Mouse (Mus musculus): ENCODE results near the gene Med22. TPM values are rescaled to one million over a fixed set of nuclear protein-coding genes. Genes with fewer than 3 reads are reported as not detected.
"Not testable (repeated sequence)": the region's sequence is repeated elsewhere in the genome, so short reads cannot be mapped to it uniquely, and the experiment has no call there.

The Med22 gene
- polyA plus RNA-seq, 1 experiment = 44.1 TPM

DNA sequence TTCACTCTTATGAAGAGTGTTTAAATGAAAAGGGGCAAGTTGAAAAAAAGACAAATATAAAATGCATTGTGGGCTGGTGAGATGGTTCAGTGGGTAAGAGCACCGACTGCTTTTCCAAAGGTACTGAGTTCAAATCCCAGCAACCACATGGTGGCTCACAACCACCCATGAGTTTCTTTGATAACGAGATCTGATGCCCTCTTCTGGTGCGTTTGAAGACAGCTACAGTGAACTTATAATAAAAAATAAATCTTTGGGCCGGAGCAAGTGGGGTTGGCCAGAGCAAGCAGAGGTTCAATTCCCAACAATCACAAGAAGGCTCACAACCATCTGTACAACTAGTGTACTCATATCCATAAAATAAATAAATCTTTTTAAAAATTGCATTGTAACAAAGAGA lies 14.6 kb downstream of the Med22 start:
- TF ChIP-seq CTCF (IDR thresholded peaks at IDR 0.05; ENCODE audit: extremely low read depth, insufficient read depth, low read length) (0 out of 2 replicates have a peak, but pooled peaks have one; percentile 0), POLR2A (IDR thresholded peaks at IDR 0.05; ENCODE audit: extremely low read depth, insufficient read depth, low read length) (no peak)
- no peak overlapping the region for H3K27ac ChIP-seq (ENCODE audit: insufficient read depth, low read length)
- H3K4me3 ChIP-seq (ENCODE audit: insufficient read depth, low read length) = no peak overlapping the region
- H3K4me1 ChIP-seq (ENCODE audit: control insufficient read depth, insufficient read depth, low read length) = no peaks in the 10 kb centered on the region

GRCm38 (mm10) chr2:26886170-26886569 lies 24.3 kb downstream of the Med22 start:
- H3K27ac ChIP-seq (ENCODE audit: insufficient read depth, low read length); H3K4me3 ChIP-seq (ENCODE audit: insufficient read depth, low read length): not testable (repeated sequence)

DNA sequence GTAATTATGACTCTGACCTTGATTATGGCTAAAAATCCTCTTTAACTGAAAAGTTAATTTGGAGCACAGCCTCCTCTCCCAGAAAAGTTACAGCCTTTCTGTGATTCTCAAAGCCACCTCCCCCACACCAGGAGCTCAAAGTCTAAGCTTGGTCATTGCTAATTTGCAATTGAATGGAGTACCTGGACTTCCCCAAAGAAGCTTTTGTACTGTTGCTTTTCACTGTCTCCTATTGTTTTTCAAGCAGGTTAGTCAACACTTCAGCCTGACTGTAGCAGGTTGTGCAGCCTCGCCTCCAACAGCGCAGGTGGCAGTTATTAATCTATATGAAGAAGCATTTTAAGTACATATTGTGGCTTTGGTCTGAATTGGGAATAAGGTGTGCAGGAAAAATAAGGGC lies 24.9 kb downstream of the Med22 start:
- not testable (repeated sequence) for H3K4me1 ChIP-seq (ENCODE audit: control insufficient read depth, insufficient read depth, low read length); H3K27ac ChIP-seq (ENCODE audit: insufficient read depth, low read length); H3K4me3 ChIP-seq (ENCODE audit: insufficient read depth, low read length)

More at GRCm38 (mm10) chr2:26886170-26886569, 24.3 kb downstream of the Med22 start:
- H3K4me1 ChIP-seq (ENCODE audit: control insufficient read depth, insufficient read depth, low read length) = not testable (repeated sequence)

GRCm38 (mm10) chr2:26878571-26878970 lies 31.9 kb downstream of the Med22 start:
- Histone ChIP-seq H3K27ac (ENCODE audit: insufficient read depth, low read length) (no peak overlapping the region), H3K4me3 (ENCODE audit: insufficient read depth, low read length) (no peak overlapping the region), H3K4me1 (ENCODE audit: control insufficient read depth, insufficient read depth, low read length) (no peaks in the 10 kb centered on the region)
- TF ChIP-seq CTCF (IDR thresholded peaks at IDR 0.05; ENCODE audit: extremely low read depth, insufficient read depth, low read length) (no peak), POLR2A (IDR thresholded peaks at IDR 0.05; ENCODE audit: extremely low read depth, insufficient read depth, low read length) (no peak)

- Histone ChIP-seq H3K4me1 (ENCODE audit: control insufficient read depth, insufficient read depth, low read length) (no peaks in the 10 kb centered on the region), H3K27ac (ENCODE audit: insufficient read depth, low read length) (no peak overlapping the region), H3K4me3 (ENCODE audit: insufficient read depth, low read length) (no peak overlapping the region)
- TF ChIP-seq CTCF (IDR thresholded peaks at IDR 0.05; ENCODE audit: extremely low read depth, insufficient read depth, low read length) = no peak
- no peak for TF ChIP-seq POLR2A (IDR thresholded peaks at IDR 0.05; ENCODE audit: extremely low read depth, insufficient read depth, low read length)
Observed at GRCm38 (mm10) chr2:26870666-26871065, 39.8 kb downstream of the Med22 start.

DNA sequence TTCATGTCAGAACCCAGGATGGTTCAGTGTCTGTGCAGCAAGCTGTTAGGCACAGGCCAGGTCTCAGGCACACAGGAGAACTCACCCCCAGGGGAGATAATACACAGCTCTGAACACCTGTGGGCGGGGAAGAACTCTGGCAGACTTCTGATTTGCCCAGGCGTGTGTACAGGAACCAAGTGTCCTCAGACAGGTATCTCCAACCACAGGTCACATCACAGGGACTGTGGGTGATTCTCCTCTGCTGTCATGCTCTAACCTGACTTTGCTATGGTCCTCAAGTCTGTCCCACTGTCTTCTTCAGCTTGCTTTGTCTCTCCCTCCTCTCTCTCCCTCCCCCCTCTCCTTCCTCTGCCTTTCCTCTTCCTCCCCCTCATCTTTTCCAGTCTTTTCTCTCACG lies 45.6 kb downstream of the Med22 start, which contains the start of gene Abo:
Abo (minus strand) TSS at position 101 of the 400 bp plus-strand sequence.
- Histone ChIP-seq H3K4me3 (ENCODE audit: insufficient read depth, low read length) (no peak within 1 kb of the TSS), H3K27ac (ENCODE audit: insufficient read depth, low read length) (no peak within 1 kb of the TSS), H3K4me1 (ENCODE audit: control insufficient read depth, insufficient read depth, low read length) (no peaks in the 10 kb centered on the region)
- no peak for TF ChIP-seq POLR2A (IDR thresholded peaks at IDR 0.05; ENCODE audit: extremely low read depth, insufficient read depth, low read length)
- TF ChIP-seq CTCF (IDR thresholded peaks at IDR 0.05; ENCODE audit: extremely low read depth, insufficient read depth, low read length) = no peak

GRCm38 (mm10) chr2:26862856-26863255 lies 47.6 kb downstream of the Med22 start:
- no peak for TF ChIP-seq CTCF (IDR thresholded peaks at IDR 0.05; ENCODE audit: extremely low read depth, insufficient read depth, low read length)
- no peak for TF ChIP-seq POLR2A (IDR thresholded peaks at IDR 0.05; ENCODE audit: extremely low read depth, insufficient read depth, low read length)
- Histone ChIP-seq H3K4me1 (ENCODE audit: control insufficient read depth, insufficient read depth, low read length) (no peaks in the 10 kb centered on the region), H3K4me3 (ENCODE audit: insufficient read depth, low read length) (no peak overlapping the region), H3K27ac (ENCODE audit: insufficient read depth, low read length) (no peak overlapping the region)

Other genes with a start within 250 kb of the Med22 start
- not detected in 2 replicates for gene Lcn4, start 239.4 kb downstream of the Med22 start, polyA plus RNA-seq (2012; rRNA removed)
- not detected in 2 replicates for gene Abo, start 45.7 kb downstream of the Med22 start, polyA plus RNA-seq (2012; rRNA removed)
- 18.7 and 19.1 TPM in 2 replicates for gene Surf6, start 7.8 kb downstream of the Med22 start, polyA plus RNA-seq (2012; rRNA removed)
- gene Rpl7a, start 87 bp upstream of the Med22 start, polyA plus RNA-seq (2012; rRNA removed) = 642 and 671 TPM in 2 replicates
- gene Surf2, start 5.7 kb upstream of the Med22 start, polyA plus RNA-seq (2012; rRNA removed) = 56.9 and 59.0 TPM in 2 replicates
- gene Surf1, start 5.9 kb upstream of the Med22 start, polyA plus RNA-seq (2012; rRNA removed) = 136 and 138 TPM in 2 replicates
- gene Surf4, start 23.3 kb upstream of the Med22 start, polyA plus RNA-seq (2012; rRNA removed) = 56.1 and 58.4 TPM in 2 replicates
- 0.23 and 0.30 TPM in 2 replicates for gene Stkld1, start 23.4 kb upstream of the Med22 start, polyA plus RNA-seq (2012; rRNA removed)
- 82.2 and 85.9 TPM in 2 replicates for gene Rexo4, start 53.7 kb upstream of the Med22 start, polyA plus RNA-seq (2012; rRNA removed)
- 6.9 and 7.0 TPM in 2 replicates for gene Adamts13, start 62.7 kb upstream of the Med22 start, polyA plus RNA-seq (2012; rRNA removed)
- gene Cacfd1, start 99.2 kb upstream of the Med22 start, polyA plus RNA-seq (2012; rRNA removed) = 63.7 and 64.1 TPM in 2 replicates
- gene Slc2a6, start 117.3 kb upstream of the Med22 start, polyA plus RNA-seq (2012; rRNA removed) = 43.2 and 46.6 TPM in 2 replicates
- gene Mymk, start 161.5 kb upstream of the Med22 start, polyA plus RNA-seq (2012; rRNA removed) = 0.51 and 0.69 TPM in 2 replicates
- 32.0 and 36.7 TPM in 2 replicates for gene Adamtsl2, start 168.7 kb upstream of the Med22 start, polyA plus RNA-seq (2012; rRNA removed)
- 129 and 142 TPM in 2 replicates for gene Fam163b, start 231.8 kb upstream of the Med22 start, polyA plus RNA-seq (2012; rRNA removed)

All from cortical plate, adult 2 months (tissue).